Mouse (Mus musculus) hindbrain, embryonic 16.5 days (tissue): ENCODE results near the gene Bicra. TPM values are rescaled to one million over a fixed set of nuclear protein-coding genes. Genes with fewer than 3 reads are reported as not detected.

Source experiments
- ATAC-seq: fragments of 200-750 bp; cut with Nextera tagmentation; 2 replicates; pipeline ENCODE4 v1.8.0; 2017; ENCODE audit warnings: moderate TSS enrichment, moderate library complexity
- H3K27ac ChIP-seq: fragments of 300-500 bp; sonication (generic); 2 replicates; pipeline ENCODE4 v1.5.1; 2014; ENCODE audit warnings: low read depth, mild to moderate bottlenecking, control low read depth, low read length, moderate library complexity
- H3K27me3 ChIP-seq: fragments of 300-500 bp; sonication (generic); replicated peaks from 2 replicates; pipeline ENCODE4 v1.6.1; 2014; ENCODE audit warnings: low read length; ENCODE audit not compliant: control insufficient read depth, insufficient read depth
- H3K36me3 ChIP-seq: fragments of 300-500 bp; sonication (generic); 2 replicates; pipeline ENCODE4 v1.6.1; 2014; ENCODE audit warnings: mild to moderate bottlenecking, low read length, moderate library complexity, mixed read lengths; ENCODE audit not compliant: control insufficient read depth, insufficient read depth
- H3K4me1 ChIP-seq: fragments of 300-500 bp; sonication (generic); 2 replicates; pipeline ENCODE4 v1.6.1; 2014; ENCODE audit warnings: low read depth, low read length; ENCODE audit not compliant: control insufficient read depth, insufficient read depth
- H3K4me2 ChIP-seq: fragments of 300-500 bp; sonication (generic); 2 replicates; pipeline ENCODE4 v1.6.1; 2014; ENCODE audit warnings: mild to moderate bottlenecking, low read length, control low read depth, moderate library complexity
- H3K4me3 ChIP-seq: fragments of 300-500 bp; sonication (generic); 2 replicates; pipeline ENCODE4 v1.5.1; 2014; ENCODE audit warnings: mild to moderate bottlenecking, low read length, control low read depth, moderate library complexity
- H3K9ac ChIP-seq: fragments of 300-500 bp; sonication (generic); 2 replicates; pipeline ENCODE4 v1.6.1; 2014; ENCODE audit warnings: low read depth, mild to moderate bottlenecking, control low read depth, low read length, moderate library complexity
- H3K9me3 ChIP-seq: fragments of 300-500 bp; sonication (generic); 2 replicates; pipeline ENCODE4 v1.6.1; 2014; ENCODE audit warnings: mild to moderate bottlenecking, low read length, moderate library complexity; ENCODE audit not compliant: control insufficient read depth
- WGBS: fragments of 180-500 bp; shearing (Covaris S2); extraction: QIAGEN DNeasy Blood & Tissue Kit; methylation state at CpG from one replicate; pipeline ENCODE4 v1.1.7; 2014; 5-methylcytosine and 5-hydroxymethylcytosine counted together
- polyA plus RNA-seq: library from polyadenylated mRNA; unstranded; fragments of >200 nt; fragmentation: Nextera tagmentation; extraction: Ambion mirVana; gene quantifications from 2 replicates; pipeline ENCODE4 v1.2.1, GENCODE M21; 2015

The Bicra gene
- polyA plus RNA-seq, 1 experiment from 2014 or later, result 5.0 TPM

DNA sequence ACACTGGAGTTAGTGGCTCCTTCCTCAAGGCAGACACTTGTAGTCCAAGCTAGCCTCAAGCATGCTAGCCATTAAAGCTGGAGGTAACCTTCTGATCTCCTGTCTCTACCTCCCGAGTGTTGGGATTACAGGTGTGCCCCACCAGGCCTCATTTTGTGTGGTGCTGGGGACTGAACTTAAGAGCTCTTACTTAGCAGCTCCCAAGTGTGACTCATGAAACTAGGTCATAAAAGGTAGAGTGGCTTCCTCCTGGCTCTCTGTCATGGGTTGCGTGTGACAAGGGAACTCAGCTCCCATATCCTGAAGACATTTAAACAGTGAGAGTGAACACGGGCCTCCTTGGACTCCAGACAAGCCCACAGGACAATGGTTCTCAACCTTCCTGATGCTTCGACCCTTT, 53.9 kb downstream of the Bicra start:
- peaks cover 38% of the 10 kb centered on the region for H3K36me3 ChIP-seq
- no peaks in the 10 kb centered on the region for H3K27me3 ChIP-seq
- no peaks in the 10 kb centered on the region for H3K9me3 ChIP-seq
- 96% methylated on average over 4 of the region's 4 CpGs for WGBS
- H3K9ac ChIP-seq, result no peak overlapping the region
- no peak overlapping the region for H3K27ac ChIP-seq
- no peaks in the 10 kb centered on the region for H3K4me1 ChIP-seq
- no peak overlapping the region for H3K4me2 ChIP-seq
- no peak for ATAC-seq
- H3K4me3 ChIP-seq, result no peak overlapping the region

DNA sequence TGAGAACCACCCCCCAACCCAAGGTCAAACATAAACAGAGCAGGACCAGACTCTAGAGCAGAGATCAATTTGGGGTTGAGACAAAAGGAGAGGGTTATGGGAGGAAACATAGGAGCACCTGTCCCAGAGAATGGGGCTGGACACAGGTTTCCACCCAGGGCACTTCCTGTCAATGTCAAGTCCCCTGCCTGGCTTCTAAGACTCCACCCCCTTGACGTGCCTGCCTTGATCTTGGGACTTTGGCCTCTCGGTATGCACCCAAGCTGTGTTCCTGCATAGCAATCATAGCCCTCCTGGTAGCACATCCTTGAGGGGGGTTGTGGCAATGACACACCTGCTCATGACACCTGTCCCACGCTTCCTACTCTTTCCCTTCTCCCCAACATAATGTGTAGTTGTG, 54.6 kb downstream of the Bicra start:
- no peak overlapping the region for H3K27ac ChIP-seq
- 87% methylated on average over 3 of the region's 3 CpGs for WGBS
- no peak overlapping the region for H3K4me3 ChIP-seq
- H3K9ac ChIP-seq, result no peak overlapping the region
- ATAC-seq, result no peak
- no peak overlapping the region for H3K4me2 ChIP-seq
- H3K36me3 ChIP-seq, result peaks cover 45% of the 10 kb centered on the region
- no peaks in the 10 kb centered on the region for H3K9me3 ChIP-seq
- H3K4me1 ChIP-seq, result no peaks in the 10 kb centered on the region
- no peaks in the 10 kb centered on the region for H3K27me3 ChIP-seq

DNA sequence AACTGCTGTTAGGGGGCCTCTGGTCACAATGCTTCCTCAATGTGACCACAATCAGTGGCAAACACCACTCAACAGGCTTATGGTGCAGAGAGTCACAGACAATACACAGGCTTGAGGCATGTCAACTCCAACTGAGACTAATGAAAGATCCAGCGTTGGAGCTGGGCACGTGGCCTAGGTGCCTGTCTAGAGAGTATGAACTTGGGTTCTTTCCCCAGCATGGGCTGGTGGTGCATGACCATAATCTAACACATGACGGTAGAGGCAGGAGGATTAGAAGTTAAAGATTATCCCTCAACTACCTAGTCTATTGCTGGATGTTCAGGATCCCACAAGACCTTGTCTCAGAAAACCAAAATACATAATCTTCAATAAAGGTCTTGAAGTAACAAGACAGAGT, 56.0 kb downstream of the Bicra start:
- Histone ChIP-seq H3K27me3 (no peaks in the 10 kb centered on the region), H3K9me3 (no peaks in the 10 kb centered on the region), H3K4me2 (no peak overlapping the region), H3K36me3 (peaks cover 50% of the 10 kb centered on the region), H3K4me1 (no peaks in the 10 kb centered on the region), H3K27ac (no peak overlapping the region), H3K9ac (no peak overlapping the region), H3K4me3 (no peak overlapping the region)
- no peak for ATAC-seq
- 91% methylated on average over 3 of the region's 3 CpGs for WGBS

DNA sequence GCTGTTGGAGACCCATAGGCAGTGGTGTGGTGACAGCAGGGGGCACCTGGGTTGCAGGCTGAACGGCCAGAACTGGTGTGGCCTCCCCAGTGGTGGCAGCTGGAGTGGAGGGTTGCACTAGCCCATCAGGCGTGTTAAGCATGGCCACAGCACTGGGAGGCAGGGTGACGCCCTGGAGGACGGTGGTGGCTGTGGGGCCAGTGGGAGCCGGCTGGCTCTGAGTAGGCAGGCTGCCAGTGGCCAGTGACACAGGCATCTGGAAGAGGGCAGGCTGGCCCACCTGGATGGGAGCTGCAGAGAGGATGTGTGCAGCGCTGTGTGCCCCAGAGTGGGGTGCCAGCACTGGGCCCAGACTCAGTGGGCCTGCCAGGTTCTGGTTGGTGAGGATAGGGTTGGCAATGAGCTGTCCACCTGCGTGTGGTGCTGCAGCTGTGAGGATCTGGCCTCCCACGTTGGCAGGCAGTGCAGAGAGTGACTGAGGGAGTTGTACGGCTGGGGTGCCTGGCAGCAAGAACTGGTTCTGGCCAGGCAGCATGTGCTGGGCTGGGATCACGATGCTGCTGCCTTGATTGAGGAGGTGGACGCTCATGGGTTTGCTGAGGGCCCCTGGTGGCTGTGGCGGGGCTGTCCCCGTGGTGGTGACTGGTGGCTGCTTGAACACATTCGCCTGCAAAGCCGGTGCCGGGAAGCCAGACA, 59.9 kb downstream of the Bicra start:
- peak; percentile 31; the same call in 1 of the 2 replicates for ATAC-seq
- 94% methylated on average over 15 of the region's 16 CpGs for WGBS
- peaks cover 34% of the 10 kb centered on the region for H3K36me3 ChIP-seq

DNA sequence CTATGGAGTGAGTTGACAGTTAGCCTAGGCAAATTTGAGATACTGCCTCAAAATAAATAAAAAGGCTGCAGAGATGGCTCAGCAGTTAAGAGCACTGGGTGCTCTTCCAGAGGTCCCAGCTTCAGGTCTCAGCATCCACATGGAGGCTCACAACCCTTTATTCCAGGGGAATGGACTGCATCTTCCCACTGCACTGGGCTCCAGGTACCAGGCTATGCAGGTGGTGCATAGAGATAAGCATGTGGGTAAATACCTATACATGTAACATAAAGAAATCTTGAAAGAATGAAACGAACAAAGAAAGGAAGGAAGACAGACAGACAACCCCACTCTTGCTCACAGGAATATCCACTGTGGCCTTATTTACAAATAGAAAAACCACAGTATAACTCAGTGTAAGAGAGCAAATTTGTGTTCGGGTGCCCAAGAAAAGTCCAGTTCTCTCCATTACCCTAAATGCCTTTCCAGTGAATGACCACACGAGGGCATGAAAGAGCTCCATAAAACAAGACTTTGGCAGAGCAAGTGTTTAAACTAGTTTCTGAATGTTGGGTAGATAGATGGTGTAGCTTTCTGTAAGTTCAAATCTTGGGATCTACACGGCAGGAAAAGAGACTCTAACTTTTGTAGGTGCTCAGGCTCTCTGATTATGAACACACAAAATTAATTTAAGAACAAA, 64.9 kb downstream of the Bicra start:
- 45% methylated on average over 4 of the region's 4 CpGs for WGBS
- Histone ChIP-seq H3K9me3 (no peaks in the 10 kb centered on the region), H3K4me1 (no peaks in the 10 kb centered on the region), H3K4me3 (no peak overlapping the region), H3K4me2 (no peak overlapping the region), H3K9ac (no peak overlapping the region), H3K27me3 (no peaks in the 10 kb centered on the region), H3K27ac (no peak overlapping the region), H3K36me3 (peaks cover 39% of the 10 kb centered on the region)
- no peak for ATAC-seq

More for the DNA sequence above, 59.9 kb downstream of the Bicra start:
- Histone ChIP-seq H3K27me3 (no peaks in the 10 kb centered on the region), H3K27ac (no peak overlapping the region), H3K4me2 (no peak overlapping the region), H3K9ac (no peak overlapping the region), H3K4me1 (no peaks in the 10 kb centered on the region), H3K4me3 (no peak overlapping the region), H3K9me3 (no peaks in the 10 kb centered on the region)

GRCm38 (mm10) chr7:15981538-15981937, 66.2 kb downstream of the Bicra start:
- no peak overlapping the region for H3K27ac ChIP-seq
- no peak overlapping the region for H3K4me2 ChIP-seq
- no peak for ATAC-seq
- H3K27me3 ChIP-seq, result no peaks in the 10 kb centered on the region
- WGBS, result 81% methylated on average over 4 of the region's 4 CpGs
- H3K4me1 ChIP-seq, result no peaks in the 10 kb centered on the region
- no peaks in the 10 kb centered on the region for H3K9me3 ChIP-seq
- H3K4me3 ChIP-seq, result no peak overlapping the region
- H3K36me3 ChIP-seq, result peaks cover 31% of the 10 kb centered on the region
- no peak overlapping the region for H3K9ac ChIP-seq

- Histone ChIP-seq H3K9ac (no peak overlapping the region), H3K4me1 (no peaks in the 10 kb centered on the region), H3K27me3 (no peaks in the 10 kb centered on the region), H3K4me2 (no peak overlapping the region), H3K4me3 (no peak overlapping the region), H3K27ac (no peak overlapping the region), H3K9me3 (no peaks in the 10 kb centered on the region), H3K36me3 (peaks cover 30% of the 10 kb centered on the region)
- WGBS, result 76% methylated on average over 8 of the region's 8 CpGs
- ATAC-seq, result no peak
Observed at GRCm38 (mm10) chr7:15980246-15980645, 67.5 kb downstream of the Bicra start.

DNA sequence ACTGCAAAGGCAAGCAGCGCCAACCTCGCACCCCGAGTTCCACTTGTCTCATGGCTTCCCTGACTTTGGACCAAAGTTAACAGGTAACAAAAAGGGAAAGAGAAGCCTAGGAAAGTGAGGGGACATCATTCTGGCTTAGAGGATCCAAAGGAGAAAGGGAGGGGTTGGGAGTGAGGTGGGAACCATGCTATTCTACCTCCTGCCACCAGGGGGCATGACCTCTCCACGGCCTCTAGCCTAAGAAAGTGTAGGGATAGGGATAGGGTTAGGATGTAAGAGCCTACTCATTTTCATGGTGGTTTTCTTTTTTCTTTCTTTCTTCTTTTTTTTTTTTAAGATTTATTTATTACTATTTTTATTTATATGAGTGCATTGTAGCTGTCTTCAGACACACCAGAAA, 71.8 kb downstream of the Bicra start:
- Histone ChIP-seq H3K4me1 (no peaks in the 10 kb centered on the region), H3K4me2 (no peak overlapping the region), H3K27me3 (no peaks in the 10 kb centered on the region), H3K9me3 (no peaks in the 10 kb centered on the region), H3K27ac (no peak overlapping the region), H3K36me3 (peaks cover 51% of the 10 kb centered on the region), H3K9ac (no peak overlapping the region), H3K4me3 (no peak overlapping the region)
- WGBS, result 78% methylated on average over 4 of the region's 4 CpGs
- ATAC-seq, result no peak

DNA sequence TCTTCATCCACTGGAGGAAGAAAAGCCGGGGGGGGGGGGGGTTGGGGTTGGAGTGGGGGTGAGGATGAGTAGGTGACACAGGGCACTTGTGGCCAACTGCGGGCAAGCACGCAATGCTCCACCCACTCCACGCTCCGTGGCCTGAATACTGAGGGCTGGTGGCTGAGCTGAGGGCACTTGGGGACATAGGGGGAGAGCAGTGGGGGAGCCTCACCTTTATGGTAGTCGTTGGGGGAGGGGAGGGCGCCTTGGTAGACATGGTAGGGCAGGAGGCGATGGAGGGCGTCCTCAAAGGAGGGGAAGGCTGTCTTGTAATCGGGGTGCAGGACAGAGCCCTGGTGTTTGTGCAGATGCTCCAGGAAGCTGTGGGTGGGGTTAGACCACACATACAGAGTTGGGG, 72.3 kb downstream of the Bicra start:
- Histone ChIP-seq H3K27ac (no peak overlapping the region), H3K4me2 (no peak overlapping the region), H3K9me3 (no peaks in the 10 kb centered on the region), H3K4me1 (no peaks in the 10 kb centered on the region), H3K27me3 (no peaks in the 10 kb centered on the region), H3K4me3 (no peak overlapping the region), H3K36me3 (peaks cover 47% of the 10 kb centered on the region), H3K9ac (no peak overlapping the region)
- ATAC-seq, result peak; percentile 23; the same call in 1 of the 2 replicates
- 96% methylated on average over 10 of the region's 10 CpGs for WGBS
